In the genomic region with DNA sequence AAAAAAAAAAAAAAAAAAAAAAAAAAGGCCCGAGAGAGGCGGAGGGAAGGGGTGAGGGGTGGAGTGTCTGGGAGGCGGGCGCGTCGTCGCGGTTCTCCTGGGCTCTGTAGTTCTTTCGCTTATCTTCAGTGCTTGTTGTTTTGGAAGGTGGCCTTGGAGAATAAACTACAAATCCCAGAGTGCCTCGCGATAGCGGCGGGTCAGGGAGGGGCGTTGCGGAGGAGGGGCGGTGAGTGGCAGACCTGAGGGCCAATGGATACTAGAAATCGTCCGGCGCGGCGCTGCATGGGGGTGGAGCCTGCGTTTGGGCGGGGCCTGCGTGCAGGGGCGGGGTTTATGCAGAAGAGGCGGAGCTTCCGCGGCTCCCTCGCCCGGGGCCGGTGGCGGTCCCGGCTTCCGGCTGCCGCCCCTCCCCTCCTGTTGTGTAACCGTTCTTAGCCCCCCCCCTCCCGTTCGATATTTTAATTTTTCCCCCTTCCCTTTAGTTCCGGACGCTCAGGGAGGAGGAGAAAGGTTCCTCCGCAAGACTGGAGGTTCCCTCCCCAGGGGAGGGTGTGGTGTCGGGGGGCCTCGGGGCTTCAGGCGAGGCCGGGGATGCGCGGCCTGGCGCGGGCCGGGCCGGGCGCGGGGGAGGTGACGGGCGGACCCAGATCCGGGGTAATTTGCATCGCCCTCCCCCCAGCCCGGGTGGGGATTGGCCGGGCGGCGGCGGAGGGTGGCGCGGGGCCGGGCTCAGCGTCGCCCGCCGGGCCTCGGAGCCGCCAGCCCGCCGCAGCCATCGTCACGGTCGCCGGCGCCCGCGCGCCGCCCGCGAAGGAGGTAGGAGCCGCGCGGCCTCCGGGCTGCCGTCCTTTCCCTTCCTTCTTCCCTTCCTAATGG, we compare ENCODE assay signal across 8 mouse cellular contexts. TPM values are rescaled to one million over a fixed set of nuclear protein-coding genes. Genes with fewer than 3 reads are reported as not detected.
DNase-seq lines count a peak whose midpoint lies in the region; ATAC-seq and TF ChIP-seq lines count a peak whose summit lies in the region.

No protein-coding gene starts in this region.

- WGBS in hindbrain, embryonic 14.5 days, result 0% methylated on average over 72 of the region's 89 CpGs

- in situ Hi-C loops in Patski (cut with MboI; ENCODE audit: low pct_unique_long_range_greater_than_20kb), result no loop called here

- H3K9ac ChIP-seq in hindbrain, embryonic 14.5 days, result peak overlapping the region; percentile 95

- H3K27ac ChIP-seq in hindbrain, embryonic 14.5 days, result peak overlapping the region; percentile 96

- ATAC-seq in Patski, result peak; percentile 72
- ATAC-seq in hindbrain, embryonic 14.5 days (ENCODE audit: low FRiP score), result peak; percentile 91

- CTCF ChIA-PET in Patski (lab: Charles Lee), result no interaction called here

- DNase-seq in Patski (ENCODE audit: low read depth, low spot score), result peak; percentile 94
- peak; percentile 100 for DNase-seq in cerebellum, postnatal 14 days
- peak; percentile 99 for DNase-seq in frontal cortex, postnatal 14 days (ENCODE audit: low spot score in 2 of 2)
- DNase-seq in hindbrain, embryonic 14.5 days (ENCODE audit: low spot score), result peak; percentile 98
- DNase-seq in layer of hippocampus, postnatal 36 days, result peak; percentile 100
- DNase-seq in lung, postnatal 36 days, result peak; percentile 98
- peak; percentile 99 for DNase-seq in retina, postnatal 1 day
- peak; percentile 99 to 100 for DNase-seq in urinary bladder, adult 18-20 months (ENCODE audit: low spot score in 2 of 2)

- H3K4me1 ChIP-seq in hindbrain, embryonic 14.5 days (replicated peaks; ENCODE audit: control insufficient read depth, insufficient read depth, low read length), result peaks cover 26% of the 10 kb centered on the region

- H3K27me3 ChIP-seq in Patski, result no peaks in the 10 kb centered on the region
- H3K27me3 ChIP-seq in hindbrain, embryonic 14.5 days (ENCODE audit: control insufficient read depth, insufficient read depth, low read length), result peaks cover 24% of the 10 kb centered on the region

- no peak for TF ChIP-seq CTCF in Patski (IDR thresholded peaks at IDR 0.05)

- H3K9me3 ChIP-seq in hindbrain, embryonic 14.5 days (ENCODE audit: control insufficient read depth, low read length), result no peaks in the 10 kb centered on the region

- peak overlapping the region; percentile 96 for H3K4me2 ChIP-seq in hindbrain, embryonic 14.5 days (replicated peaks)

- no peaks in the 10 kb centered on the region for H3K36me3 ChIP-seq in hindbrain, embryonic 14.5 days (replicated peaks; ENCODE audit: control insufficient read depth, insufficient read depth)

- POLR2A ChIA-PET in Patski (lab: Charles Lee), result interaction anchor here (1.0 to 1.8 kb wide), 2 partner anchors 30 to 49 kb away, joined by 5 read pairs; a partner anchor contains a TSS

- H3K4me3 ChIP-seq in hindbrain, embryonic 14.5 days (replicated peaks; ENCODE audit: low read length), result peak overlapping the region; percentile 68

RNA-seq across cellular contexts. Expression of a gene that starts 2.5 kb away (rescaled TPM):
- 40.6 TPM for polyA plus RNA-seq in Patski (2021)
- 12.4 and 14.4 TPM in 2 replicates for polyA plus RNA-seq in hindbrain, embryonic 14.5 days (2014; fragmentation: Nextera tagmentation; extraction: Ambion mirVana)
- 100 to 1,000 TPM; 109 to 116 TPM for total RNA-seq in layer of hippocampus, postnatal 36 days (2021)

RNA-seq across cellular contexts. Expression of a gene that starts 30.2 kb away (rescaled TPM):
- polyA plus RNA-seq in Patski (2021), result 33.9 TPM
- polyA plus RNA-seq in hindbrain, embryonic 14.5 days (2014; fragmentation: Nextera tagmentation; extraction: Ambion mirVana), result 43.7 and 48.3 TPM in 2 replicates
- 10 to 100 TPM; 26.2 to 29.8 TPM for total RNA-seq in layer of hippocampus, postnatal 36 days (2021)

RNA-seq across cellular contexts. Expression of a gene that starts 31.8 kb away (rescaled TPM):
- 150 TPM for polyA plus RNA-seq in Patski (2021)
- polyA plus RNA-seq in hindbrain, embryonic 14.5 days (2014; fragmentation: Nextera tagmentation; extraction: Ambion mirVana), result 222 and 230 TPM in 2 replicates
- 100 to 1,000 TPM; 132 to 141 TPM for total RNA-seq in layer of hippocampus, postnatal 36 days (2021)

RNA-seq across cellular contexts. Expression of a gene that starts 38.8 kb away (rescaled TPM):
- polyA plus RNA-seq in Patski (2021), result 0.08 TPM
- 0.09 and 0.32 TPM in 2 replicates for polyA plus RNA-seq in hindbrain, embryonic 14.5 days (2014; fragmentation: Nextera tagmentation; extraction: Ambion mirVana)
- under 1 TPM; 0.52 to 0.71 TPM for total RNA-seq in layer of hippocampus, postnatal 36 days (2021)

RNA-seq across cellular contexts. Expression of a gene that starts 38.9 kb away (rescaled TPM):
- polyA plus RNA-seq in Patski (2021), result 1,798 TPM
- 413 and 447 TPM in 2 replicates for polyA plus RNA-seq in hindbrain, embryonic 14.5 days (2014; fragmentation: Nextera tagmentation; extraction: Ambion mirVana)
- 100 to 1,000 TPM; 868 to 892 TPM for total RNA-seq in layer of hippocampus, postnatal 36 days (2021)

Comparison
In these comparisons a context has a peak if more than half of its experiments do, and no peak if none do; other contexts are left out.
1. Peak in every context shown above with its lines: DNase-seq, ATAC-seq, H3K4me3 ChIP-seq and H3K27ac ChIP-seq.